Mouse (Mus musculus) C2C12 (cell line): ENCODE measurements around the gene Wdr83.

ENCODE experiments used
- CEBPB ChIP-seq: IDR thresholded peaks from one replicate; pipeline ENCODE4 v1.6.1; 2011; ENCODE audit warnings: low read depth, mild to moderate bottlenecking, control low read depth, moderate library complexity
- CTCF ChIP-seq: IDR thresholded peaks from one replicate; pipeline ENCODE4 v1.5.1; 2011; ENCODE audit not compliant: control insufficient read depth, insufficient read depth, insufficient read length
- FOSL1 ChIP-seq: IDR thresholded peaks from one replicate; pipeline ENCODE4 v1.8.0; 2011; ENCODE audit warnings: mild to moderate bottlenecking, low read length; ENCODE audit not compliant: poor library complexity, insufficient read depth, severe bottlenecking
- USF1 ChIP-seq: IDR thresholded peaks from one replicate; pipeline ENCODE4 v1.6.1; 2011; ENCODE audit warnings: low read depth, mild to moderate bottlenecking, control low read depth, moderate library complexity

DNA sequence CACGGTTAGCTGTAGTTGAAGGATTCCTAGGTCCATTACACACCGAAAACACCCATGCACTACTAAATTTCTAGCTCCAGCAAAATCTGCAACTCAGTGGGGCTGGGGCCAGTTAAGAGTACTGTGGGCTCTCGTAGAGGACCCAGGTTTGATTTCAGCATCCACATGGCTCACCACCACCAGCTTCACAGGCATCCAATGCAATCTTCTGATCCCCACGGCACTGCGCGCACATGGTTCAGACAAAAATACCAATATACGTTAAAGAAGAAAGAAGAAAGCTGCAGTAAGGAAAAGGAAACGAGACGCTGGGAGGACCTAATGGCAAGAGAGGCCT is 44.8 kb downstream of the Wdr83 start:
- TF ChIP-seq CTCF (no peak), CEBPB (no peak), USF1 (no peak), FOSL1 (no peak)
